Mouse (Mus musculus): ENCODE measurements at regions not wholly inside any gene's neighbourhood (a gene's known extent, or its start where the extent isn't known, plus 50 kb on each side); places are given as distances from the start of the nearest gene placed in this dataset.
"Not testable (repeated sequence)": the region's sequence is repeated elsewhere in the genome, so short reads cannot be mapped to it uniquely, and the experiment has no call there.

DNA sequence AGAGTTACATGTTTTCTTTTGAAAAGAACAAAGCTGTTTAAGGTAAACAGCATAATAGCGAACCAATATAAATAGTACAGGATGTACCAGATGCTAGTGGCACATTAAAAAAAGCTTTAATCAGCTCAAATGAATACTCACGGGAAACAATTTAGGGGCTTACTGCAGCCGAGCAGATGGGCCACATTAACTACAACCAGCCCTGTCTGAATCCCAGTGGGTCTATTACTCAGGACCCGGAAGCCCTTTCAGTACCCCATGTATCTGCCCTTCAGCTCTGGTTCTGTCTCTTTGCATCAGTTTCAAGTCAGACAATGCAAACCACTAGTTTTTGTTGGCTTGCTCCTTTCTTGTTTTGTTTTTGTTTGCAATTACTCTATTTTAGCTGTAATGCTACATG lies 210.9 kb upstream of the Crbn start:
- DNase-seq (ENCODE audit: low spot score in 2 of 2), result no peak

DNA sequence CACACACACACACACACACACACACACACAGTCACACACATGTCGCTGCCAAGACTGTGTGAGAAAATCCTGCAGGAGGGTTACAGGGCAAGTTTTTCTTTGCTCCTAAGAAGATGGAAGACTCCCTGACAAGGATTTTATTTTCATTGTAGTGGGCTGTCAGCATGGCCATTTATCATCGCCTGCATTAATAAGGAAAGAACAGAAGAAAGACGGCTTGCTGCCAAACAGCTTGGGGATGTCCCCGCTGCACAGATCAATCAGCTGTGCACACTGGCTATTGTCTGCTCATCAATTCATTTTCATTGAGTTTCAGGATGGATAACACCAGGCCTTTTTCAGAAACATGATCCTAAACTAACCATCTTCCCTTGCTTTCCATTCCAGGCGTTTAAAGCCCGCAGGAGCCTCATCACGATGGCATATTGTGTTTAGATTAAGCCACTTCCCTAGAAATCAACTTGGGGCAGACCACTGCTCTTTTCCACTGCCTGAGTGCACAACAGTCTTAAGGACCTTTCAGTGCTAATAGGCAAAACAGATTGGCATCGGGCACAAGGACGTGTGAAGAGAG lies 213.1 kb upstream of the Crbn start:
- DNase-seq (ENCODE audit: low spot score in 2 of 2), result no peak

- DNase-seq (ENCODE audit: low spot score in 2 of 2), result no peak
These were observed 219.2 kb upstream of the Crbn start for GRCm38 (mm10) chr6:107019126-107019525.

GRCm38 (mm10) chr6:107045177-107045576 lies 245.3 kb upstream of the Crbn start:
- no peak for DNase-seq (ENCODE audit: low spot score in 2 of 2)

DNA sequence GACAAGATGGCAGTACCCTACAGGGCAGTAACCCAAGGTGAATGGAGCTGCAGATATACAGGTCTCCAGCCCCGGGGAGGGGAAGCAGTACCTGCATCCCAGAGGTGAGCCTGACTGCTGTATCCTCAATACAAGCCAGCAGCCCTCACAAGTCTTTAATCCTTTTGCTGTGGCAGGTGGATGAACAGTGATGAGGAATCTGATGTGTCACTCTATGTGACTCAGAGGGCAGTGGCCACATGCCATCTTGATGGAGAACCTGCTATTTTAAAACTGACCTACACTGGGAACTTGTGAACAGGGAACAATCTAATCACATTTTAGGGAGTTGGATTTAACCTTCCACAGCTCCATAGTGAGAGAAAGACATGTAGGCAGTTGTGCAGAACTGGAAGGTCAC lies 251.7 kb upstream of the Crbn start:
- DNase-seq (ENCODE audit: low spot score in 2 of 2), result no peak

GRCm38 (mm10) chr6:107052180-107052579 lies 252.3 kb upstream of the Crbn start:
- no peak for DNase-seq (ENCODE audit: low spot score in 2 of 2)

- DNase-seq (ENCODE audit: low spot score in 2 of 2), result no peak
These were observed 259.3 kb upstream of the Crbn start for GRCm38 (mm10) chr6:107059001-107059765.

- no peak for DNase-seq (ENCODE audit: low spot score in 2 of 2)
These were observed 263.1 kb upstream of the Crbn start for GRCm38 (mm10) chr6:107062886-107063565.

DNA sequence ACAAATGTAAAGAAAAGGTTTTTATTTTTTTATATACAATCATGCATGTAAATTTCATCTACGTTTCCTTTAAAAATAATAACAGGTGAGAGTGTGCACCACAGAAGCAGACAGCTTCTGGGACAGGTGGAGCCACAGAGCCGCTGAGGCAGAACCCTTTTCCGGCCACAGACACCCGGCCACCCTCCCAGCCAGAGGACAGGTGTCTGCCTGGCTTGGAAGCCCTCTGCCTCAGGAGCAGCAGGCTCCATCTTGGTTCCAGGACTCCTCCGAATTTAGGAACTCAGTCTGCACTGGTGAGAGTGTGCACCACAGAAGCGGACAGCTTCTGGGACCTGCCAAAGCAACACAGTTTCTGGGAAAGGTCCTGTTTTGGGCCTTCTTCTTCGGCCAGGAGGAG lies 270.6 kb upstream of the Crbn start:
- no peak for DNase-seq (ENCODE audit: low spot score in 2 of 2)

- DNase-seq (ENCODE audit: low spot score in 2 of 2), result no peak
These were observed 292.7 kb upstream of the Crbn start for GRCm38 (mm10) chr6:107092600-107092999.

- DNase-seq (ENCODE audit: low spot score in 2 of 2), result no peak
These were observed 328.8 kb upstream of the Crbn start for GRCm38 (mm10) chr6:107128716-107129115.

GRCm38 (mm10) chr6:107167736-107168491 lies 361.7 kb upstream of the Lrrn1 start:
- DNase-seq (ENCODE audit: low spot score in 2 of 2), result no peak

- DNase-seq (ENCODE audit: low spot score in 2 of 2), result no peak
These were observed 311.3 kb upstream of the Lrrn1 start for GRCm38 (mm10) chr6:107218309-107218708.

DNA sequence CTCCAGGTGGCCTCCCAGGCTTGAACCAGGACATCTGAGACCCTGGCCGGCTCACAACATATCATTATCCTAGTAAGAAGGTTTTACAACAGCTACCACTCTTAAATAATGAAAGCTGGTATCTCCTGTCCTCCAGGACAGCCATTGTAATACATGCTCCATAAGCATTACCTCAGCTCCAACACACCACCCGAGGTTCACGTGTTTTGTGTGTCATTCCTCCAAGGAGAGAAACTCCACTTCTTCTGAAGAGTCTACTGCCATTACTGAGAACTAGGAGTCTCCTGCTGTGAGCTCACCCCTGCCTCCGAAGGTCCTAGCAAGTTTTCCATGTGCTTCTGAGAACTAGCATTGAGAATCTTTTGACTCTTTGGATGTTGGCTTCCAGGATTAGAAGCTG lies 310.8 kb upstream of the Lrrn1 start:
- DNase-seq (ENCODE audit: low spot score in 2 of 2), result no peak

DNA sequence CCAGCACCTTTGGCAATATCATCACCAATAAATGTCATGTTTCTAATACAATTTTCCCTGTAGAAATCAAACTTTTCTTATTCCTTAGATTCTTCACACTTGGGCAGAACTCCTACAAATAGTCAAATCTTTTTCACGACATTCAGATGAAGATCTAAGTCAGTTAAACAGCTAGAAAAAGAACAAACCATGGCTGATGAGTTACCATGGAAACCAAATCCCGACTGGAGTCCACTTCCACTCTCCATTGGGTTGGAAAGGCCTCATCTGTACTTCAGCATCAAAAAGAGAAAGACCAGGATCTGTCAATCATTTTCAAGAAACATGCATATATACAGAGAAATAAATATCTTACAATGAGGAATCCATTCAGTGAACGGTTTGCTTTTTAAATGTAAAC lies 307.0 kb upstream of the Lrrn1 start:
- DNase-seq (ENCODE audit: low spot score in 2 of 2), result no peak

GRCm38 (mm10) chr6:107229843-107230242 lies 299.7 kb upstream of the Lrrn1 start:
- DNase-seq (ENCODE audit: low spot score in 2 of 2), result not testable (repeated sequence)

GRCm38 (mm10) chr6:107237692-107238091 lies 291.9 kb upstream of the Lrrn1 start:
- no peak for DNase-seq (ENCODE audit: low spot score in 2 of 2)

GRCm38 (mm10) chr6:107243981-107244380 lies 285.6 kb upstream of the Lrrn1 start:
- no peak for DNase-seq (ENCODE audit: low spot score in 2 of 2)

DNA sequence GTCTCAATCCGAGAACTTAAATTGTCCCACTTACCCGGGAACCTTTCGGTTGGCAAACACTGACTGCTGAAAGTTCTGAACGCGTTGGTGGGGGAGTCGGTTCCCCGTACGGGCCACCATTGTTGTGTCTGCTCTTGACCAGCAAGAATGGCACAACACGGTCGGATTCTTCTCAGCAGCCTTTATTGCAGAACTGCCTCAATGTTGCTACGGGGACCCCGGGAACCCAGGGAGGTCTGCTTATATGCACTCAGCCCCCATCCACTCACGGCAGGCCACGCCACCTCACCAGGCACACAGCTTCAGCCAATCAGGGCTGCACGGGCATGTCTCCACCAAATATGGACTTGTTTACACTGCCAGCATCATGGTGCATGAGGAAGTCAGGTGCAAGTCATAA lies 249.2 kb upstream of the Lrrn1 start:
- no peak for DNase-seq (ENCODE audit: low spot score in 2 of 2)

- no peak for DNase-seq (ENCODE audit: low spot score in 2 of 2)
These were observed 238.7 kb upstream of the Lrrn1 start for GRCm38 (mm10) chr6:107290850-107291249.

DNA sequence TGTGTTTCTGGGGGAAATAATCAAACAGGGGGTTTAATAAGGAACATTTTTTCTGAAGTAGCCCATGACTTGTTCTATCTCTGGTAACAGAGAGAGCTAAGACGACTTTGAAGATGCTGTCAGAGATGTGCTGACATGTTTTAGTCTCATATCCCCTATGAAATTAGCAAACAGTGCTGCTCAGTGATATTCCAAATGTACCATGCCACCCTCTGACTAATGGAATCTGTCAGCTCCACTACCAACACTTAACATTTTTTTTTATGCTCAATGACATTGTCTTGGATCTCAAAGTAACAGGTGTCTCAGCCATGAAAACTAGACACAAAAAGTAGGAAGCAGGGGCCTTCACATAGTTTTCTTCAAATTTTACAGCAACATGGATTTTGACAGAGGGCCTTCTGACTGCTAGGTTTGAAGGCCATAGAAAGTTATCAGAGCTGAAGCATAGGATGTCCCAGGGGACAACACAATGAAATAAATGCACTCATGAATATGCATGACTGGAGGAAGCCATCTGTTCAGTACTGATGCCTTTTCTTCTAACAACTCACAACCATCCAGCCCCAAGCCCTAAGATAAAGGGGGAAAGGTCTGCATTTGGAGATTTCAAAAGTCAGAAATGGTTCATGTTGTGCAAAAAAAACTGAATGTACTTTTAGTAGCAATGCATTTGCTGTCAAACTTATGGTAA lies 225.7 kb upstream of the Lrrn1 start:
- no peak for DNase-seq (ENCODE audit: low spot score in 2 of 2)

GRCm38 (mm10) chr6:107319565-107319964 lies 210.0 kb upstream of the Lrrn1 start:
- DNase-seq (ENCODE audit: low spot score in 2 of 2), result no peak

All from frontal cortex, postnatal 14 days (tissue).